Mouse (Mus musculus): ENCODE measurements around the gene Syn2. TPM values are rescaled to one million over a fixed set of nuclear protein-coding genes. Genes with fewer than 3 reads are reported as not detected.

The Syn2 gene
- polyA plus RNA-seq (2015; fragmentation: Nextera tagmentation; extraction: Ambion mirVana), result 13.3 and 16.2 TPM in 2 replicates

- Histone ChIP-seq H3K27me3 (peaks cover 14% of the 10 kb centered on the region), H3K9ac (replicated peaks) (peak within 1 kb of the TSS; percentile 76), H3K36me3 (no peaks in the 10 kb centered on the region), H3K4me1 (replicated peaks) (0 out of 2 replicates have a peak, but pooled peaks cover 21% of the 10 kb centered on the region), H3K4me2 (replicated peaks) (peak within 1 kb of the TSS; percentile 68), H3K27ac (peak within 1 kb of the TSS; percentile 61), H3K4me3 (replicated peaks) (peak within 1 kb of the TSS; percentile 64), H3K9me3 (no peaks in the 10 kb centered on the region)
- WGBS, result under 1% methylated on average over 74 of the region's 75 CpGs
- peak; percentile 97 for ATAC-seq
Observed at GRCm38 (mm10) chr6:115134501-115135331, at the start of gene Syn2. TSS of gene Syn2 (plus strand) at chr6:115134902.

GRCm38 (mm10) chr6:115085274-115085841 lies 49.3 kb upstream of the Syn2 start:
- Histone ChIP-seq H3K27me3 (no peaks in the 10 kb centered on the region), H3K36me3 (no peaks in the 10 kb centered on the region), H3K4me1 (replicated peaks) (no peaks in the 10 kb centered on the region), H3K4me2 (replicated peaks) (no peak overlapping the region), H3K9ac (replicated peaks) (no peak overlapping the region), H3K27ac (no peak overlapping the region), H3K4me3 (replicated peaks) (no peak overlapping the region), H3K9me3 (no peaks in the 10 kb centered on the region)
- no peak for ATAC-seq
- 55% methylated on average over 9 of the region's 9 CpGs for WGBS

- H3K27me3 ChIP-seq, result no peaks in the 10 kb centered on the region
- H3K36me3 ChIP-seq, result no peaks in the 10 kb centered on the region
- no peak overlapping the region for H3K4me2 ChIP-seq (replicated peaks)
- no peak for ATAC-seq
- H3K4me3 ChIP-seq (replicated peaks), result no peak overlapping the region
- H3K9ac ChIP-seq (replicated peaks), result no peak overlapping the region
- H3K27ac ChIP-seq, result no peak overlapping the region
- H3K4me1 ChIP-seq (replicated peaks), result no peaks in the 10 kb centered on the region
- no peaks in the 10 kb centered on the region for H3K9me3 ChIP-seq
- 41% methylated on average over 7 of the region's 7 CpGs for WGBS
Observed at GRCm38 (mm10) chr6:115088314-115089106, 46.2 kb upstream of the Syn2 start.

GRCm38 (mm10) chr6:115091737-115092136 lies 43.0 kb upstream of the Syn2 start:
- Histone ChIP-seq H3K27ac (no peak overlapping the region), H3K4me2 (replicated peaks) (no peak overlapping the region), H3K9ac (replicated peaks) (no peak overlapping the region), H3K36me3 (no peaks in the 10 kb centered on the region), H3K9me3 (no peaks in the 10 kb centered on the region), H3K4me3 (replicated peaks) (no peak overlapping the region), H3K4me1 (replicated peaks) (no peaks in the 10 kb centered on the region), H3K27me3 (no peaks in the 10 kb centered on the region)
- 79% methylated on average over 1 of the region's 1 CpGs for WGBS
- no peak for ATAC-seq

- whole genome bisulfite sequencing, result 88% methylated on average over 4 of the region's 4 CpGs
- no peak overlapping the region for H3K9ac ChIP-seq (replicated peaks)
- no peaks in the 10 kb centered on the region for H3K36me3 ChIP-seq
- no peaks in the 10 kb centered on the region for H3K27me3 ChIP-seq
- H3K4me3 ChIP-seq (replicated peaks), result no peak overlapping the region
- no peaks in the 10 kb centered on the region for H3K4me1 ChIP-seq (replicated peaks)
- H3K4me2 ChIP-seq (replicated peaks), result no peak overlapping the region
- H3K27ac ChIP-seq, result no peak overlapping the region
- ATAC-seq, result no peak
- no peaks in the 10 kb centered on the region for H3K9me3 ChIP-seq
Observed at GRCm38 (mm10) chr6:115102542-115102941, 32.2 kb upstream of the Syn2 start.

GRCm38 (mm10) chr6:115111426-115111825 lies 23.3 kb upstream of the Syn2 start:
- Histone ChIP-seq H3K27me3 (no peaks in the 10 kb centered on the region), H3K4me2 (replicated peaks) (no peak overlapping the region), H3K9me3 (no peaks in the 10 kb centered on the region), H3K36me3 (no peaks in the 10 kb centered on the region), H3K27ac (no peak overlapping the region), H3K4me3 (replicated peaks) (no peak overlapping the region), H3K9ac (replicated peaks) (no peak overlapping the region), H3K4me1 (replicated peaks) (no peaks in the 10 kb centered on the region)
- 89% methylated on average over 1 of the region's 1 CpGs for WGBS
- ATAC-seq, result no peak

- WGBS, result 82% methylated on average over 4 of the region's 4 CpGs
- no peaks in the 10 kb centered on the region for H3K27me3 ChIP-seq
- peaks cover 49% of the 10 kb centered on the region for H3K4me1 ChIP-seq (replicated peaks)
Observed at GRCm38 (mm10) chr6:115122181-115122580, 12.5 kb upstream of the Syn2 start.

GRCm38 (mm10) chr6:115123262-115124201 lies 11.2 kb upstream of the Syn2 start:
- H3K9me3 ChIP-seq, result no peaks in the 10 kb centered on the region
- no peak overlapping the region for H3K4me3 ChIP-seq (replicated peaks)
- 12% methylated on average over 10 of the region's 10 CpGs for WGBS
- H3K27ac ChIP-seq, result peak overlapping the region; percentile 82
- H3K27me3 ChIP-seq, result no peaks in the 10 kb centered on the region
- peak overlapping the region; percentile 27 for H3K4me2 ChIP-seq (replicated peaks)
- no peaks in the 10 kb centered on the region for H3K36me3 ChIP-seq
- ATAC-seq, result peak; percentile 93
- no peak overlapping the region for H3K9ac ChIP-seq (replicated peaks)
- H3K4me1 ChIP-seq (replicated peaks), result peaks cover 59% of the 10 kb centered on the region

More at GRCm38 (mm10) chr6:115122181-115122580, 12.5 kb upstream of the Syn2 start:
- ATAC-seq, result no peak
- Histone ChIP-seq H3K9ac (replicated peaks) (no peak overlapping the region), H3K9me3 (no peaks in the 10 kb centered on the region), H3K4me3 (replicated peaks) (no peak overlapping the region), H3K36me3 (no peaks in the 10 kb centered on the region), H3K27ac (peak overlapping the region; percentile 82), H3K4me2 (replicated peaks) (no peak overlapping the region)

GRCm38 (mm10) chr6:115124675-115125357 lies 9.9 kb upstream of the Syn2 start:
- no peaks in the 10 kb centered on the region for H3K27me3 ChIP-seq
- no peak overlapping the region for H3K4me2 ChIP-seq (replicated peaks)
- no peak overlapping the region for H3K9ac ChIP-seq (replicated peaks)
- H3K9me3 ChIP-seq, result no peaks in the 10 kb centered on the region
- H3K4me3 ChIP-seq (replicated peaks), result no peak overlapping the region
- H3K27ac ChIP-seq, result peak overlapping the region; percentile 54
- 75% methylated on average over 2 of the region's 2 CpGs for WGBS
- no peak for ATAC-seq
- H3K36me3 ChIP-seq, result no peaks in the 10 kb centered on the region
- H3K4me1 ChIP-seq (replicated peaks), result peaks cover 59% of the 10 kb centered on the region

GRCm38 (mm10) chr6:115125358-115125720 lies 9.4 kb upstream of the Syn2 start:
- H3K4me3 ChIP-seq (replicated peaks), result no peak overlapping the region
- no peaks in the 10 kb centered on the region for H3K27me3 ChIP-seq
- H3K9ac ChIP-seq (replicated peaks), result no peak overlapping the region
- no peaks in the 10 kb centered on the region for H3K9me3 ChIP-seq
- H3K36me3 ChIP-seq, result no peaks in the 10 kb centered on the region
- peak overlapping the region; percentile 54; the same call in 1 of the 2 replicates for H3K27ac ChIP-seq
- peaks cover 59% of the 10 kb centered on the region for H3K4me1 ChIP-seq (replicated peaks)
- no peak for ATAC-seq
- 68% methylated on average over 1 of the region's 1 CpGs for WGBS
- H3K4me2 ChIP-seq (replicated peaks), result no peak overlapping the region
